Mouse (Mus musculus) kidney, embryonic 15.5 days (tissue): ENCODE measurements around the gene Smdt1. TPM values are rescaled to one million over a fixed set of nuclear protein-coding genes. Genes with fewer than 3 reads are reported as not detected.

Experiments used
- ATAC-seq: fragments of 200-750 bp; cut with Nextera tagmentation; replicated peaks from 2 replicates; pipeline ENCODE4 v1.8.0; 2017; ENCODE audit warnings: moderate TSS enrichment; ENCODE audit not compliant: low FRiP score
- H3K27ac ChIP-seq: fragments of 300-500 bp; sonication (generic); 2 replicates; pipeline ENCODE4 v1.5.1; 2015; ENCODE audit warnings: mild to moderate bottlenecking, inconsistent platforms
- H3K27me3 ChIP-seq: fragments of 300-500 bp; sonication (generic); 2 replicates; pipeline ENCODE4 v1.6.1; 2015; ENCODE audit warnings: inconsistent platforms
- H3K36me3 ChIP-seq: fragments of 300-500 bp; sonication (generic); 2 replicates; pipeline ENCODE4 v1.6.1; 2015; ENCODE audit warnings: inconsistent platforms
- H3K4me1 ChIP-seq: fragments of 300-500 bp; sonication (generic); 2 replicates; pipeline ENCODE4 v1.6.1; 2015; ENCODE audit warnings: inconsistent platforms
- H3K4me2 ChIP-seq: fragments of 300-500 bp; sonication (generic); 2 replicates; pipeline ENCODE4 v1.6.1; 2015; ENCODE audit warnings: moderate library complexity, mild to moderate bottlenecking, inconsistent platforms
- H3K4me3 ChIP-seq: fragments of 300-500 bp; sonication (generic); replicated peaks from 2 replicates; pipeline ENCODE4 v1.5.1; 2015; ENCODE audit warnings: mild to moderate bottlenecking, inconsistent platforms
- H3K9ac ChIP-seq: fragments of 300-500 bp; sonication (generic); 2 replicates; pipeline ENCODE4 v1.6.1; 2015; ENCODE audit warnings: mild to moderate bottlenecking, inconsistent platforms
- H3K9me3 ChIP-seq: fragments of 300-500 bp; sonication (generic); replicated peaks from 2 replicates; pipeline ENCODE4 v1.6.1; 2016; ENCODE audit warnings: inconsistent platforms
- WGBS: fragments of 180-500 bp; shearing (Covaris S2); methylation state at CpG from one replicate; pipeline ENCODE4 v1.1.7; 2015; ENCODE audit warnings: mixed read lengths; 5-methylcytosine and 5-hydroxymethylcytosine counted together
- polyA plus RNA-seq: library from polyadenylated mRNA; unstranded; fragments of >200 nt; fragmentation: Nextera tagmentation; extraction: Ambion mirVana; gene quantifications from 2 replicates; pipeline ENCODE4 v1.2.1, GENCODE M21; 2015

Smdt1 gene
- polyA plus RNA-seq, 1 experiment from 2014 or later: 297 TPM

- 96% methylated on average over 4 of the region's 4 CpGs for WGBS
- ATAC-seq: no peak
- peaks cover 24% of the 10 kb centered on the region for H3K4me1 ChIP-seq
Observed at GRCm38 (mm10) chr15:82335194-82335593, 3.6 kb upstream of the Smdt1 start.

GRCm38 (mm10) chr15:82336629-82337028 lies 2.1 kb upstream of the Smdt1 start:
- 90% methylated on average over 12 of the region's 12 CpGs for WGBS
- no peak overlapping the region for H3K4me3 ChIP-seq
- peaks cover 39% of the 10 kb centered on the region for H3K4me1 ChIP-seq
- H3K9me3 ChIP-seq: no peaks in the 10 kb centered on the region
- H3K36me3 ChIP-seq: peaks cover 34% of the 10 kb centered on the region
- H3K9ac ChIP-seq: no peak overlapping the region
- ATAC-seq: no peak
- no peak overlapping the region for H3K27ac ChIP-seq
- H3K4me2 ChIP-seq: no peak overlapping the region
- H3K27me3 ChIP-seq: no peaks in the 10 kb centered on the region

More at GRCm38 (mm10) chr15:82335194-82335593, 3.6 kb upstream of the Smdt1 start:
- no peak overlapping the region for H3K4me3 ChIP-seq
- H3K36me3 ChIP-seq: peaks cover 40% of the 10 kb centered on the region
- H3K27me3 ChIP-seq: no peaks in the 10 kb centered on the region
- H3K9me3 ChIP-seq: no peaks in the 10 kb centered on the region
- no peak overlapping the region for H3K4me2 ChIP-seq
- no peak overlapping the region for H3K9ac ChIP-seq
- H3K27ac ChIP-seq: no peak overlapping the region

- Histone ChIP-seq H3K9ac (peak overlapping the region; percentile 53), H3K4me2 (peak overlapping the region; percentile 65), H3K9me3 (no peaks in the 10 kb centered on the region), H3K4me3 (peak overlapping the region; percentile 54), H3K36me3 (peaks cover 31% of the 10 kb centered on the region), H3K27me3 (no peaks in the 10 kb centered on the region), H3K27ac (0 out of 2 replicates have a peak overlapping the region, but pooled peaks have one; percentile 33), H3K4me1 (peaks cover 50% of the 10 kb centered on the region)
- ATAC-seq: no peak
- WGBS: 27% methylated on average over 4 of the region's 4 CpGs
Observed at GRCm38 (mm10) chr15:82337875-82338274, 884 bp upstream of the Smdt1 start.

GRCm38 (mm10) chr15:82339150-82339549 lies 391 bp downstream of the Smdt1 start:
- H3K4me1 ChIP-seq: peaks cover 56% of the 10 kb centered on the region
- peaks cover 24% of the 10 kb centered on the region for H3K36me3 ChIP-seq
- H3K9me3 ChIP-seq: no peaks in the 10 kb centered on the region
- WGBS: 60% methylated on average over 10 of the region's 10 CpGs
- H3K4me3 ChIP-seq: peak overlapping the region; percentile 54
- no peaks in the 10 kb centered on the region for H3K27me3 ChIP-seq
- peak overlapping the region; percentile 53; the same call in 1 of the 2 replicates for H3K9ac ChIP-seq
- H3K4me2 ChIP-seq: peak overlapping the region; percentile 65
- peak overlapping the region; percentile 82; the same call in 1 of the 2 replicates for H3K27ac ChIP-seq
- no peak for ATAC-seq

- H3K4me3 ChIP-seq: no peak overlapping the region; the same call in 1 of the 2 replicates
- no peak overlapping the region for H3K9ac ChIP-seq
- peaks cover 56% of the 10 kb centered on the region for H3K4me1 ChIP-seq
- ATAC-seq: no peak
- no peaks in the 10 kb centered on the region for H3K9me3 ChIP-seq
- H3K36me3 ChIP-seq: peaks cover 18% of the 10 kb centered on the region
- H3K4me2 ChIP-seq: no peak overlapping the region
- peak overlapping the region; percentile 82; the same call in 1 of the 2 replicates for H3K27ac ChIP-seq
- H3K27me3 ChIP-seq: no peaks in the 10 kb centered on the region
- 73% methylated on average over 8 of the region's 8 CpGs for WGBS
Observed at GRCm38 (mm10) chr15:82339634-82340254, 985 bp downstream of the Smdt1 start.

DNA sequence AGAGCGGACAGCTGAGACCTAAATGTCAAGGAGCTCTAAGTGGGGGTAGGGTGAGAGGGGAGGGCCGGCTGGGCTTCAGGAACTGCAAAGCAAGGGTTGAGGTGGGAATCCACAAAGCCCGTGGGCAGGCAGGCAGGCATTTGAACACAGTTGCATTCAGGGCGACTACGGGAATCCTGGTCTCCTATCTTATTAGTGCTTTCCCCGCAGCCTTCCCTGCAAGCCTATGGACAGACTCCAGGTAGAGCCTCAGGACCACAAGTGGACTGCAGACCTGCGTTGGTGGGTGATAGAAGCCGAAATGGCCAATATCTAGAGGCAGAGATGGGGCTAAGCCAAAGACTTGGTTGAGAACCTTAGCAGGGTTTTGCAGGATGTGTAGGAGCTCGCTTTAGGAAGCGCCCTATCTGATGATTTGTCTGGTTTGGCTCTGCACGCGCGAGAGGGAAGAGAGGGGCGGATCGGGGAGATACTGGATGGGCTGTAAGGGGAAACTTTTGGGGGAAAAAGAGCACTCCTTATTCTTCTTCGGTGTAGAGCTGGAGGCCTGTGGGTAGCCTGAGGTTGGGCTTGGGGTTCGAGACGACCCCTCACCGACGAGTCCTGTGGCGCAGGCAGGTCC lies 1.8 kb downstream of the Smdt1 start:
- peaks cover 56% of the 10 kb centered on the region for H3K4me1 ChIP-seq
- H3K4me2 ChIP-seq: peak overlapping the region; percentile 82
- no peak for ATAC-seq
- peaks cover 10% of the 10 kb centered on the region for H3K36me3 ChIP-seq
- H3K4me3 ChIP-seq: peak overlapping the region; percentile 49
- no peaks in the 10 kb centered on the region for H3K27me3 ChIP-seq
- H3K9me3 ChIP-seq: no peaks in the 10 kb centered on the region
- H3K9ac ChIP-seq: peak overlapping the region; percentile 62
- 38% methylated on average over 21 of the region's 21 CpGs for WGBS
- H3K27ac ChIP-seq: peak overlapping the region; percentile 82

DNA sequence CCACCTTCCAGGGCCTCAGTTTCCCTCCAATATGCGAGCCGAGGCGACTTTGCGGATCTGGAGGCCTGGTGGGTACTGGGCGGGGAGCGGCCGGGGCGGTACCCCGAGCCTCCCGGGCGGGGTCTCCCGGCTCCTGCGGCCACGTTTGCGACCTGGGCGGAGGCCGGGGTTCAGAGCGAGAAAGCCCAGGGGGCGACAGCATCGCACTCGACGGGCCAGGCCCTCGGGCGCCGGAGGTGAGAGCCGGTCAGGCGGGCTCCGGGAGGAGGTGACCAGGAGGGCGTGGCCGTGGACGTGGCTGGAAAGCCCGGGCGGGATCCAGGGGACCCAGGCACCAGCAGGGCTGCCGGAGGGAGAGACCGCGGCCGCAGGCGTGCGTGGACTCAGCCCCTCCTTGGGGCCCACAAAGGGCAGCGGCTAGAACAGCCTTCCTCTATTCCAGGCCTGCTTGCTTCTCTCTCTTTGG lies 2.3 kb downstream of the Smdt1 start:
- Histone ChIP-seq H3K4me1 (peaks cover 56% of the 10 kb centered on the region), H3K27ac (peak overlapping the region; percentile 82), H3K27me3 (no peaks in the 10 kb centered on the region), H3K9ac (peak overlapping the region; percentile 62), H3K36me3 (peaks cover 6% of the 10 kb centered on the region), H3K4me2 (peak overlapping the region; percentile 82), H3K9me3 (no peaks in the 10 kb centered on the region), H3K4me3 (peak overlapping the region; percentile 49)
- under 1% methylated on average over 39 of the region's 40 CpGs for WGBS
- peak; percentile 3; the same call in 1 of the 2 replicates for ATAC-seq

DNA sequence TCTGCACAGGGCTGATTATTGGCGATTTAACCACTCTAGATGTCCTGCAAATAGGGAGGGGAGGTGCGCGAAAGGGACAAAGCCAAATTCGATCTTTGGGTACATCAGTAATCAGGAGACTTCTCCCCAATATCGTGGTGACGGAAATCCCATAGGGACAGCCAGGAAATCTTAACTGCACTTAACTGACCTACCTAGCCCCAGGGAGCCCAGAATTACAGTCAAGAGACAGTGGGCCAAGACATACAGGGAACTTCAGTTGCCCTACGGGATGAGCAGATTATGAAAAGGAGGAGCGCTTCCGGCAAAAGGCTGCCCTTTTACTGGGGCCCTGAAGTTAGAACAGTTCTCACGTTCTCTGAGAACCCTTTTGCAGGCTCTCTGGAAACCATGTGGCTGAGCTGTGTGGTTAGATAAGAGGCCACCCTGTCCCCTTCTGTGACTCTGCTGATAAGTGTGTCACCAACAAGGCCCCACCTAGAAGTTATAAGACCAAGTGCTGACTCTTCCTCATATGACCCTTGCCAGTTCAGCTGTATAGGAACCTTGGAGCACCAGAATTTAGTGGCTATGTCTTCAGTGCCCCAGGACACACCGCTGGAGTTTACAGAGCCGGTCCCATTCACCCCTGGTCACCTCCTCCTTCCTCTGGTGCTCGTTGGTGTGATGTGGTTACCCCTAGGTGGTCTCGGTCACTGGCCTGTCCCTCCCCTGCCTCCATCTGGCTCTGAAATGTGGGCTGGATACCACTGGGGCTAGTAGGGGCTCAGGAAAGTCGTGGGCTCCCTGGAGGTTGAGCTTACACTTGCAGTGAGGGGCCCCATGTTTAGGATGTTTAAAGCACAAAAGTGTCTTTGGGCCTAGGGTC lies 3.1 kb downstream of the Smdt1 start:
- H3K4me3 ChIP-seq: peak overlapping the region; percentile 49
- no peak for ATAC-seq

GRCm38 (mm10) chr15:82342543-82342935 lies 3.8 kb downstream of the Smdt1 start:
- H3K4me3 ChIP-seq: no peak overlapping the region
- H3K27ac ChIP-seq: no peak overlapping the region
- peak overlapping the region; percentile 82; the same call in 1 of the 2 replicates for H3K4me2 ChIP-seq

More for the DNA sequence above, 3.1 kb downstream of the Smdt1 start:
- Histone ChIP-seq H3K9ac (peak overlapping the region; percentile 62), H3K4me2 (peak overlapping the region; percentile 82), H3K36me3 (no peaks in the 10 kb centered on the region), H3K4me1 (peaks cover 59% of the 10 kb centered on the region), H3K9me3 (no peaks in the 10 kb centered on the region), H3K27ac (peak overlapping the region; percentile 82), H3K27me3 (no peaks in the 10 kb centered on the region)
- 58% methylated on average over 15 of the region's 15 CpGs for WGBS

GRCm38 (mm10) chr15:82343368-82344287 lies 4.9 kb downstream of the Smdt1 start:
- no peak overlapping the region for H3K9ac ChIP-seq
- no peak for ATAC-seq
- WGBS: 86% methylated on average over 27 of the region's 27 CpGs
- no peaks in the 10 kb centered on the region for H3K27me3 ChIP-seq
- H3K4me2 ChIP-seq: no peak overlapping the region
- H3K36me3 ChIP-seq: peaks cover 10% of the 10 kb centered on the region
- H3K9me3 ChIP-seq: no peaks in the 10 kb centered on the region
- peaks cover 58% of the 10 kb centered on the region for H3K4me1 ChIP-seq
- H3K4me3 ChIP-seq: no peak overlapping the region
- peak overlapping the region; percentile 41 for H3K27ac ChIP-seq

More at GRCm38 (mm10) chr15:82342543-82342935, 3.8 kb downstream of the Smdt1 start:
- ATAC-seq: no peak
- H3K27me3 ChIP-seq: no peaks in the 10 kb centered on the region
- no peaks in the 10 kb centered on the region for H3K9me3 ChIP-seq
- H3K4me1 ChIP-seq: peaks cover 61% of the 10 kb centered on the region
- H3K9ac ChIP-seq: no peak overlapping the region
- 76% methylated on average over 5 of the region's 5 CpGs for WGBS
- no peaks in the 10 kb centered on the region for H3K36me3 ChIP-seq

DNA sequence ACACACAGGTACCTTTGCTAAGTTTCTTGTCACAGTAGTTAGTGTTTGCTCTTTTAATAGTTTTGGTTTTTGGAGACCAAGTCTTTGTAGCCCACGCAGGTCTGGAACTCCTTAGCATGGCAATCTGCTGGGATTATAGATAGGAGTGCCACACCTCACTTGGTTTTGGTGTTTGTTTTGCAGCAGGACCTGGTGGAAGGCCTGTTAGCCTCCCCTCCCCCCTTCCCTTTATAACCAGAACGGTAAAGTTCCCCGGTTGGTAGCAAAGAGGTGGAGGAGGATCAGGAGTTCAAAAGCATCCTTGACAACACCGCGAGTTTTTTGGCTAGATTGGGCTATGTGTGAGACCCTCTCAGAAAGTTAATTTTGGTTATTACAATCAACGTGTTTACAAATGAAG lies 6.2 kb downstream of the Smdt1 start:
- H3K4me3 ChIP-seq: no peak overlapping the region
- peak overlapping the region; percentile 33; the same call in 1 of the 2 replicates for H3K27ac ChIP-seq
- WGBS: 91% methylated on average over 6 of the region's 6 CpGs
- H3K27me3 ChIP-seq: no peaks in the 10 kb centered on the region
- no peak for ATAC-seq
- peaks cover 23% of the 10 kb centered on the region for H3K36me3 ChIP-seq
- no peak overlapping the region for H3K4me2 ChIP-seq
- no peaks in the 10 kb centered on the region for H3K9me3 ChIP-seq
- peaks cover 48% of the 10 kb centered on the region for H3K4me1 ChIP-seq
- no peak overlapping the region for H3K9ac ChIP-seq
